Comparison of ENCODE assay signal across 16 mouse cellular contexts in the genomic region with DNA sequence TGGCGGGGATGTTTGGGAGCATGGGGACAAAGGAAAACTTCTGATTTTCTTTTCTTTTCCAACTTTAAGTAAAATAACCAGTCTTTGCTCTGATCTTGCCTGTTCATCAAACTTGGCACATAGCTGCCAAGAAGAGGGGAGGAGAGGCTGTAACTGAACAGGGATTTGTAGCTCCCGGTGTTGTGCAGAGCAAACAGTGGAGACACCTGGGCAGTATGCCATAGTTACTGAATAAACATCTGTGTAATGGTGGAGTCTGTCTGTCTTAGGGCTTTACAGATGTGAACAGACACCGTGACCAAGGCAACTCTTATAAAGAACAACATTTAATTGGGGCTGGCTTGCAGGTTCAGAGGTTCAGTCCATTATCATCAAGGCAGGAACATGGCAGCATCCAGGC.
"Had no signal": no experiment of that assay in that cellular context is flagged by ENCODE, and none has a peak within 500 bp of the region (broad histone marks: within the 10 kb centered on the region; RNA-seq: fewer than 3 reads in every experiment).

No protein-coding gene starts in this region.

- H3K4me3 ChIP-seq: neural tube, embryonic 13.5 days; neural tube, embryonic 15.5 days; stomach, embryonic 15.5 days had no signal

- H3K4me1 ChIP-seq: stomach, embryonic 15.5 days had no signal

- H3K4me2 ChIP-seq: neural tube, embryonic 13.5 days; neural tube, embryonic 15.5 days; stomach, embryonic 15.5 days had no signal

- H3K9ac ChIP-seq: neural tube, embryonic 13.5 days; neural tube, embryonic 15.5 days; stomach, embryonic 15.5 days had no signal

- H3K27ac ChIP-seq: neural tube, embryonic 13.5 days; neural tube, embryonic 15.5 days; stomach, embryonic 15.5 days; stomach, postnatal 0 days had no signal

- H3K27me3 ChIP-seq: neural tube, embryonic 13.5 days; neural tube, embryonic 15.5 days; stomach, embryonic 15.5 days had no signal

- H3K36me3 ChIP-seq: neural tube, embryonic 13.5 days; neural tube, embryonic 15.5 days; stomach, embryonic 15.5 days had no signal

- DNase-seq: retina, postnatal 1 day; right cerebral cortex, adult 18-20 months; right cerebral cortex, postnatal 14 days; right cerebral cortex, postnatal 25 days; right cerebral cortex, postnatal 4 days; spleen, adult 18-20 months; thymus, adult 18-20 months; thymus, adult 2 months; thymus, postnatal 14 days; thymus, postnatal 25 days; thymus, postnatal 36 days; thymus, postnatal 4 days had no signal

- H3K9me3 ChIP-seq: neural tube, embryonic 13.5 days; neural tube, embryonic 15.5 days; stomach, embryonic 15.5 days had no signal
